Mouse (Mus musculus): ENCODE data around the gene 2900026A02Rik. TPM values are rescaled to one million over a fixed set of nuclear protein-coding genes. Genes with fewer than 3 reads are reported as not detected.
A peak's percentile ranks its signal among the peaks of the same experiment; 100 is the strongest.

2900026A02Rik gene
- polyA plus RNA-seq, 1 experiment from 2014 or later, result 3.7 TPM

- H3K4me3 ChIP-seq, result no peak overlapping the region; the same call in 1 of the 2 replicates
- no peak for DNase-seq (ENCODE audit: low spot score)
- H3K27me3 ChIP-seq (replicated peaks; ENCODE audit: low read depth, poor library complexity, severe bottlenecking), result no peaks in the 10 kb centered on the region
- H3K4me1 ChIP-seq, result peaks cover 61% of the 10 kb centered on the region
- H3K36me3 ChIP-seq (replicated peaks), result no peaks in the 10 kb centered on the region
- H3K27ac ChIP-seq (replicated peaks), result peak overlapping the region; percentile 72
- 46% methylated on average over 11 of the region's 11 CpGs for WGBS
- no peaks in the 10 kb centered on the region for H3K9me3 ChIP-seq
Observed at GRCm38 (mm10) chr5:113209401-113209750, 11.7 kb downstream of the 2900026A02Rik start.

- Histone ChIP-seq H3K9me3 (no peaks in the 10 kb centered on the region), H3K4me1 (peaks cover 55% of the 10 kb centered on the region), H3K27me3 (replicated peaks; ENCODE audit: low read depth, poor library complexity, severe bottlenecking) (no peaks in the 10 kb centered on the region), H3K4me3 (no peak overlapping the region; the same call in 1 of the 2 replicates), H3K27ac (replicated peaks) (peak overlapping the region; percentile 72), H3K36me3 (replicated peaks) (no peaks in the 10 kb centered on the region)
- DNase-seq (ENCODE audit: low spot score), result no peak
- 47% methylated on average over 11 of the region's 11 CpGs for WGBS
Observed at GRCm38 (mm10) chr5:113208622-113209400, 12.2 kb downstream of the 2900026A02Rik start.

- Histone ChIP-seq H3K27ac (replicated peaks) (no peak overlapping the region), H3K27me3 (replicated peaks; ENCODE audit: low read depth, poor library complexity, severe bottlenecking) (no peaks in the 10 kb centered on the region), H3K9me3 (peaks cover 3% of the 10 kb centered on the region; the same call in 1 of the 2 replicates), H3K4me1 (peaks cover 52% of the 10 kb centered on the region), H3K36me3 (replicated peaks) (no peaks in the 10 kb centered on the region), H3K4me3 (no peak overlapping the region)
- 91% methylated on average over 4 of the region's 4 CpGs for WGBS
- DNase-seq (ENCODE audit: low spot score), result no peak
Observed at GRCm38 (mm10) chr5:113208048-113208447, 13.0 kb downstream of the 2900026A02Rik start.

- H3K27ac ChIP-seq (replicated peaks), result no peak overlapping the region; the same call in 1 of the 2 replicates
- DNase-seq (ENCODE audit: low spot score), result no peak
- H3K27me3 ChIP-seq (replicated peaks; ENCODE audit: low read depth, poor library complexity, severe bottlenecking), result no peaks in the 10 kb centered on the region
- peaks cover 46% of the 10 kb centered on the region for H3K4me1 ChIP-seq
- 64% methylated on average over 9 of the region's 9 CpGs for WGBS
- H3K9me3 ChIP-seq, result peaks cover 4% of the 10 kb centered on the region; the same call in 1 of the 2 replicates
- no peak overlapping the region for H3K4me3 ChIP-seq
- no peaks in the 10 kb centered on the region for H3K36me3 ChIP-seq (replicated peaks)
Observed at GRCm38 (mm10) chr5:113206670-113207352, 14.2 kb downstream of the 2900026A02Rik start.

GRCm38 (mm10) chr5:113204193-113204592 lies 16.8 kb downstream of the 2900026A02Rik start:
- no peak overlapping the region for H3K4me3 ChIP-seq
- no peaks in the 10 kb centered on the region for H3K27me3 ChIP-seq (replicated peaks; ENCODE audit: low read depth, poor library complexity, severe bottlenecking)
- DNase-seq (ENCODE audit: low spot score), result no peak
- peaks cover 36% of the 10 kb centered on the region for H3K4me1 ChIP-seq
- no peaks in the 10 kb centered on the region for H3K36me3 ChIP-seq (replicated peaks)
- WGBS, result 89% methylated on average over 9 of the region's 9 CpGs
- no peak overlapping the region for H3K27ac ChIP-seq (replicated peaks)
- H3K9me3 ChIP-seq, result peaks cover 4% of the 10 kb centered on the region; the same call in 1 of the 2 replicates

GRCm38 (mm10) chr5:113199772-113200134 lies 21.3 kb downstream of the 2900026A02Rik start:
- no peak overlapping the region for H3K4me3 ChIP-seq
- H3K9me3 ChIP-seq, result peaks cover 4% of the 10 kb centered on the region; the same call in 1 of the 2 replicates
- no peaks in the 10 kb centered on the region for H3K36me3 ChIP-seq (replicated peaks)
- no peak overlapping the region for H3K27ac ChIP-seq (replicated peaks)
- peaks cover 25% of the 10 kb centered on the region for H3K4me1 ChIP-seq
- WGBS, result 86% methylated on average over 10 of the region's 10 CpGs
- no peak for DNase-seq (ENCODE audit: low spot score)
- H3K27me3 ChIP-seq (replicated peaks; ENCODE audit: low read depth, poor library complexity, severe bottlenecking), result no peaks in the 10 kb centered on the region

- no peak for DNase-seq (ENCODE audit: low spot score)
- WGBS, result 50% methylated on average over 8 of the region's 8 CpGs
- Histone ChIP-seq H3K9me3 (peaks cover 4% of the 10 kb centered on the region; the same call in 1 of the 2 replicates), H3K27ac (replicated peaks) (no peak overlapping the region), H3K27me3 (replicated peaks; ENCODE audit: low read depth, poor library complexity, severe bottlenecking) (no peaks in the 10 kb centered on the region), H3K4me3 (no peak overlapping the region), H3K4me1 (peaks cover 25% of the 10 kb centered on the region), H3K36me3 (replicated peaks) (no peaks in the 10 kb centered on the region)
Observed at GRCm38 (mm10) chr5:113199126-113199771, 21.8 kb downstream of the 2900026A02Rik start.

GRCm38 (mm10) chr5:113196916-113197794 lies 23.9 kb downstream of the 2900026A02Rik start:
- H3K9me3 ChIP-seq, result no peaks in the 10 kb centered on the region
- 60% methylated on average over 9 of the region's 9 CpGs for WGBS
- no peaks in the 10 kb centered on the region for H3K27me3 ChIP-seq (replicated peaks; ENCODE audit: low read depth, poor library complexity, severe bottlenecking)
- DNase-seq (ENCODE audit: low spot score), result no peak
- peak overlapping the region; percentile 36 for H3K27ac ChIP-seq (replicated peaks)
- H3K4me1 ChIP-seq, result peaks cover 28% of the 10 kb centered on the region
- H3K36me3 ChIP-seq (replicated peaks), result no peaks in the 10 kb centered on the region
- H3K4me3 ChIP-seq, result no peak overlapping the region

- DNase-seq (ENCODE audit: low spot score), result no peak
- no peaks in the 10 kb centered on the region for H3K9me3 ChIP-seq
- no peak overlapping the region for H3K4me3 ChIP-seq
- 95% methylated on average over 6 of the region's 6 CpGs for WGBS
- no peak overlapping the region for H3K27ac ChIP-seq (replicated peaks)
- H3K27me3 ChIP-seq (replicated peaks; ENCODE audit: low read depth, poor library complexity, severe bottlenecking), result no peaks in the 10 kb centered on the region
- H3K4me1 ChIP-seq, result peaks cover 32% of the 10 kb centered on the region
- H3K36me3 ChIP-seq (replicated peaks), result peaks cover 9% of the 10 kb centered on the region; the same call in 1 of the 2 replicates
Observed at GRCm38 (mm10) chr5:113195907-113196306, 25.1 kb downstream of the 2900026A02Rik start.

- WGBS, result 90% methylated on average over 12 of the region's 12 CpGs
- DNase-seq (ENCODE audit: low spot score), result no peak
- Histone ChIP-seq H3K4me3 (no peak overlapping the region), H3K36me3 (replicated peaks) (peaks cover 13% of the 10 kb centered on the region), H3K9me3 (no peaks in the 10 kb centered on the region), H3K4me1 (peaks cover 37% of the 10 kb centered on the region), H3K27me3 (replicated peaks; ENCODE audit: low read depth, poor library complexity, severe bottlenecking) (no peaks in the 10 kb centered on the region), H3K27ac (replicated peaks) (no peak overlapping the region)
Observed at GRCm38 (mm10) chr5:113195451-113195850, 25.6 kb downstream of the 2900026A02Rik start.

- 90% methylated on average over 18 of the region's 18 CpGs for WGBS
- H3K9me3 ChIP-seq, result no peaks in the 10 kb centered on the region
- no peaks in the 10 kb centered on the region for H3K27me3 ChIP-seq (replicated peaks; ENCODE audit: low read depth, poor library complexity, severe bottlenecking)
- H3K4me3 ChIP-seq, result no peak overlapping the region
- H3K4me1 ChIP-seq, result peaks cover 30% of the 10 kb centered on the region
- DNase-seq (ENCODE audit: low spot score), result no peak
- H3K27ac ChIP-seq (replicated peaks), result no peak overlapping the region
- H3K36me3 ChIP-seq (replicated peaks), result peaks cover 28% of the 10 kb centered on the region
Observed at GRCm38 (mm10) chr5:113193762-113194161, 27.3 kb downstream of the 2900026A02Rik start.

GRCm38 (mm10) chr5:113191901-113192300 lies 29.1 kb downstream of the 2900026A02Rik start:
- no peak for DNase-seq (ENCODE audit: low spot score)
- Histone ChIP-seq H3K36me3 (replicated peaks) (peaks cover 38% of the 10 kb centered on the region), H3K9me3 (no peaks in the 10 kb centered on the region), H3K27me3 (replicated peaks; ENCODE audit: low read depth, poor library complexity, severe bottlenecking) (no peaks in the 10 kb centered on the region), H3K4me3 (no peak overlapping the region), H3K27ac (replicated peaks) (no peak overlapping the region), H3K4me1 (peaks cover 24% of the 10 kb centered on the region)
- whole genome bisulfite sequencing, result 85% methylated on average over 14 of the region's 14 CpGs
